Mouse (Mus musculus) limb, embryonic 11.5 days (tissue): Measurements from ENCODE around the gene Stxbp1. TPM values are rescaled to one million over a fixed set of nuclear protein-coding genes. Genes with fewer than 3 reads are reported as not detected.

Experiments
- ATAC-seq: fragments of 200-750 bp; cut with Nextera tagmentation; 2 replicates; pipeline ENCODE4 v1.8.0; 2017; ENCODE audit warnings: low read depth; ENCODE audit not compliant: insufficient number of reproducible peaks, low FRiP score, low TSS enrichment
- DNase-seq: peaks from one replicate; pipeline ENCODE4 v3.0.0-alpha.2; 2015; ENCODE audit warnings: low spot score
- H3K27ac ChIP-seq: fragments of 300-500 bp; sonication (generic); replicated peaks from 2 replicates; pipeline ENCODE4 v1.5.1; 2014; ENCODE audit warnings: low read depth, mild to moderate bottlenecking, low read length
- H3K27me3 ChIP-seq: fragments of 300-500 bp; sonication (generic); 2 replicates; pipeline ENCODE4 v1.6.1; 2014; ENCODE audit warnings: mild to moderate bottlenecking, low read length, mixed read lengths; ENCODE audit not compliant: control insufficient read depth, insufficient read depth
- H3K36me3 ChIP-seq: fragments of 300-500 bp; sonication (generic); 2 replicates; pipeline ENCODE4 v1.6.1; 2014; ENCODE audit warnings: mild to moderate bottlenecking, low read length, moderate library complexity, mixed read lengths; ENCODE audit not compliant: control insufficient read depth, insufficient read depth
- H3K4me1 ChIP-seq: fragments of 300-500 bp; sonication (generic); 2 replicates; pipeline ENCODE4 v1.6.1; 2014; ENCODE audit warnings: low read length, mixed read lengths; ENCODE audit not compliant: control insufficient read depth, insufficient read depth
- H3K4me2 ChIP-seq: fragments of 300-500 bp; sonication (generic); 2 replicates; pipeline ENCODE4 v1.6.1; 2014; ENCODE audit warnings: low read depth, mild to moderate bottlenecking, moderate library complexity; ENCODE audit not compliant: severe bottlenecking
- H3K4me3 ChIP-seq: fragments of 300-500 bp; sonication (generic); 2 replicates; pipeline ENCODE4 v1.5.1; 2014; ENCODE audit warnings: low read depth, low read length
- H3K9ac ChIP-seq: fragments of 300-500 bp; sonication (generic); 2 replicates; pipeline ENCODE4 v1.6.1; 2014; ENCODE audit warnings: mild to moderate bottlenecking, low read length
- H3K9me3 ChIP-seq: fragments of 300-500 bp; sonication (generic); 2 replicates; pipeline ENCODE4 v1.6.1; 2016; ENCODE audit warnings: low read length; ENCODE audit not compliant: control insufficient read depth
- WGBS: fragments of 180-500 bp; shearing (Covaris S2); extraction: QIAGEN DNeasy Blood & Tissue Kit; methylation state at CpG from one replicate; pipeline ENCODE4 v1.1.7; 2014; 5-methylcytosine and 5-hydroxymethylcytosine counted together
- polyA plus RNA-seq: library from polyadenylated mRNA; unstranded; fragments of >200 nt; fragmentation: Nextera tagmentation; extraction: Ambion mirVana; gene quantifications from 2 replicates; pipeline ENCODE4 v1.2.1, GENCODE M21; 2014

The Stxbp1 gene
- polyA plus RNA-seq, 1 experiment from 2014 or later: 15.2 TPM

GRCm38 (mm10) chr2:32888029-32888428 lies 41.0 kb upstream of the Stxbp1 start:
- no peaks in the 10 kb centered on the region for H3K27me3 ChIP-seq
- H3K4me1 ChIP-seq: peaks cover 42% of the 10 kb centered on the region
- H3K9me3 ChIP-seq: no peaks in the 10 kb centered on the region
- DNase-seq: peak; percentile 52
- no peaks in the 10 kb centered on the region for H3K36me3 ChIP-seq
- H3K4me3 ChIP-seq: no peak overlapping the region
- H3K4me2 ChIP-seq: peak overlapping the region; percentile 20; the same call in 1 of the 2 replicates
- ATAC-seq: peak; percentile 66
- H3K27ac ChIP-seq: peak overlapping the region; percentile 91
- WGBS: 7% methylated on average over 9 of the region's 9 CpGs
- H3K9ac ChIP-seq: peak overlapping the region; percentile 41; the same call in 1 of the 2 replicates

- Histone ChIP-seq H3K4me1 (peaks cover 58% of the 10 kb centered on the region), H3K9ac (no peak overlapping the region), H3K4me2 (no peak overlapping the region), H3K27ac (peak overlapping the region; percentile 79; the same call in 1 of the 2 replicates), H3K4me3 (no peak overlapping the region), H3K9me3 (no peaks in the 10 kb centered on the region), H3K36me3 (no peaks in the 10 kb centered on the region), H3K27me3 (no peaks in the 10 kb centered on the region)
- 12% methylated on average over 7 of the region's 7 CpGs for WGBS
- no peak for ATAC-seq
- DNase-seq: peak; percentile 56
Measured at GRCm38 (mm10) chr2:32884745-32885144, 37.7 kb upstream of the Stxbp1 start.

GRCm38 (mm10) chr2:32882283-32883043 lies 35.4 kb upstream of the Stxbp1 start:
- H3K4me1 ChIP-seq: peaks cover 50% of the 10 kb centered on the region
- H3K9ac ChIP-seq: no peak overlapping the region
- H3K4me3 ChIP-seq: no peak overlapping the region
- H3K36me3 ChIP-seq: no peaks in the 10 kb centered on the region
- H3K4me2 ChIP-seq: no peak overlapping the region
- no peak for DNase-seq
- H3K27ac ChIP-seq: 0 out of 2 replicates have a peak overlapping the region, but pooled peaks have one; percentile 4
- H3K27me3 ChIP-seq: no peaks in the 10 kb centered on the region
- no peaks in the 10 kb centered on the region for H3K9me3 ChIP-seq
- 62% methylated on average over 16 of the region's 21 CpGs for WGBS
- no peak for ATAC-seq

- Histone ChIP-seq H3K36me3 (no peaks in the 10 kb centered on the region), H3K4me3 (no peak overlapping the region), H3K27me3 (no peaks in the 10 kb centered on the region), H3K4me2 (no peak overlapping the region), H3K27ac (no peak overlapping the region), H3K4me1 (peaks cover 48% of the 10 kb centered on the region), H3K9me3 (no peaks in the 10 kb centered on the region), H3K9ac (no peak overlapping the region)
- WGBS: 43% methylated on average over 3 of the region's 3 CpGs
- DNase-seq: no peak
- no peak for ATAC-seq
Measured at GRCm38 (mm10) chr2:32881723-32882122, 34.7 kb upstream of the Stxbp1 start.

DNA sequence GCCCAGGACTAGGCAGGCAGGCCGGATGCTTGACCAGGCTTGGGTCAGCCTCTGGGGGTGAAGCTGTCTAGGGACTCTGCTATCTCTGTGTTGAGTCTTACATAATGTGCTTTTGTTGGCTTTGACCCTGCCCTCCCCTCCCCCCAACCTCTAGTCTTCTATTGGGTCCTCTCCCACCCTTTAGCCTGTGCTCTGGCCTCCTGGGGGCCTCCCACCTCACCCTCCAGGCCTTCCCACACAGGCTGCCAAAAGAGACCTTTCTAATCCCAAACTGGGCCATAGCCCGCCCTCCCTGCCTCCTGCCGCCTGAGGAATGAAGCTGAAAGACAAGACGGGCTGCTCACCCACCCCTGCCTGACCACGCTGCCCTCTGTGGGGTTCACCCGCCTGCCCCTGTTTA lies 34.0 kb upstream of the Stxbp1 start:
- no peak for ATAC-seq
- H3K27ac ChIP-seq: peak overlapping the region; percentile 32; the same call in 1 of the 2 replicates
- WGBS: 68% methylated on average over 6 of the region's 6 CpGs
- peak overlapping the region; percentile 14; the same call in 1 of the 2 replicates for H3K9ac ChIP-seq
- H3K4me3 ChIP-seq: no peak overlapping the region
- H3K4me1 ChIP-seq: peaks cover 52% of the 10 kb centered on the region
- H3K4me2 ChIP-seq: no peak overlapping the region; the same call in 1 of the 2 replicates
- DNase-seq: no peak
- H3K27me3 ChIP-seq: no peaks in the 10 kb centered on the region
- no peaks in the 10 kb centered on the region for H3K36me3 ChIP-seq
- no peaks in the 10 kb centered on the region for H3K9me3 ChIP-seq

- DNase-seq (no peak), ATAC-seq (no peak)
- Histone ChIP-seq H3K27ac (no peak overlapping the region), H3K4me2 (peak overlapping the region; percentile 10; the same call in 1 of the 2 replicates), H3K36me3 (no peaks in the 10 kb centered on the region), H3K27me3 (no peaks in the 10 kb centered on the region), H3K4me3 (no peak overlapping the region), H3K4me1 (peaks cover 54% of the 10 kb centered on the region), H3K9me3 (no peaks in the 10 kb centered on the region), H3K9ac (no peak overlapping the region)
- WGBS: 77% methylated on average over 5 of the region's 5 CpGs
Measured at GRCm38 (mm10) chr2:32879593-32879992, 32.5 kb upstream of the Stxbp1 start.

- no peak for ATAC-seq
- no peaks in the 10 kb centered on the region for H3K36me3 ChIP-seq
- H3K9me3 ChIP-seq: no peaks in the 10 kb centered on the region
- no peak overlapping the region for H3K27ac ChIP-seq
- no peaks in the 10 kb centered on the region for H3K27me3 ChIP-seq
- no peak overlapping the region for H3K4me3 ChIP-seq
- H3K4me1 ChIP-seq: peaks cover 47% of the 10 kb centered on the region
- DNase-seq: no peak
- peak overlapping the region; percentile 93 for H3K4me2 ChIP-seq
- WGBS: 53% methylated on average over 3 of the region's 3 CpGs
- 0 out of 2 replicates have a peak overlapping the region, but pooled peaks have one; percentile 22 for H3K9ac ChIP-seq
Measured at GRCm38 (mm10) chr2:32878396-32878795, 31.4 kb upstream of the Stxbp1 start.

DNA sequence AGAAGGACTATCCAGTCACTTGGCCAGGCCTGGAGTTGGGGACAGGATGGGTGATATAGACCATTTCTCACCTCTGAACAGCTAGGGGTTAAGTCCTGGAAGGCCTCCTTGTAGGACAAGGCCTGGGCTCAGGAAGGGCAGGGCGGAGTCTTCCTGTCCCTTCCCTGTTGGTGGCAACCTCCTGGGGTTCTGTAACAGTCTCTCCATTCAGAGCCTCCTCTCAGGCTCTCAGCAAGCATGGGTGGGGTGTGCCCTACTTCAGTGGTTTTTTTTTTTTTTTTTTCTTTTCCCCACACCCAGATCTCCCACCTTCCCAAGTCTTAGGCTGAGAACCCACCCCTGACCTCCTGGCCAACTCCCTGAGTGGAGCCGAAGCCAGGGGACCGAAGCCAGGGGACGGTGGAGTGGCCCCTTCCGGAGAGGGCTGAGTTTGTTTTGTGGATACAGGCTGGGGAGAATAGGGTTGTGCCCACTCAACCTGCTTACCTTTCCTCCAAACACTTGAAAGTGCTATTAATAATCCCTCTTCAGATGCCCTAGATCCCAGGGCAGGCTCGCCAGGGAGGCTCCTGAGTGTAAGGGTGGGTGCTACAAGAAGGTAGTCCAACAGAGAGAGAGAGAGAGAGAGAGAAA lies 30.8 kb upstream of the Stxbp1 start:
- no peak overlapping the region for H3K27ac ChIP-seq

More for the DNA sequence above, 30.8 kb upstream of the Stxbp1 start:
- no peaks in the 10 kb centered on the region for H3K36me3 ChIP-seq
- peak overlapping the region; percentile 93 for H3K4me2 ChIP-seq
- no peak for ATAC-seq
- WGBS: 57% methylated on average over 6 of the region's 6 CpGs
- no peaks in the 10 kb centered on the region for H3K27me3 ChIP-seq
- no peak for DNase-seq
- no peaks in the 10 kb centered on the region for H3K9me3 ChIP-seq
- H3K4me1 ChIP-seq: peaks cover 47% of the 10 kb centered on the region
- H3K9ac ChIP-seq: no peak overlapping the region
- peak overlapping the region; percentile 86 for H3K4me3 ChIP-seq
